Mouse (Mus musculus) megakaryocyte, embryonic 14.5 days (primary cell): ENCODE results near the gene Cyp26a1.

ENCODE experiments used
- FLI1 ChIP-seq: IDR thresholded peaks from 2 replicates; pipeline ENCODE4 v1.6.1; 2012; ENCODE audit warnings: low read length, inconsistent platforms, mixed read lengths
- GATA1 ChIP-seq: IDR thresholded peaks from 3 replicates; pipeline ENCODE4 v1.6.1; 2012; ENCODE audit warnings: mixed read lengths, low read length, inconsistent platforms, borderline replicate concordance

- TF ChIP-seq GATA1: no peak
- no peak for TF ChIP-seq FLI1
Measured at GRCm38 (mm10) chr19:37702377-37703076, 4.9 kb downstream of the Cyp26a1 start.
